Mouse (Mus musculus): ENCODE results near the gene Arl8b. TPM values are rescaled to one million over a fixed set of nuclear protein-coding genes. Genes with fewer than 3 reads are reported as not detected.

The Arl8b gene
- polyA plus RNA-seq, 1 experiment from 2014 or later = 59.5 TPM

- WGBS = 71% methylated on average over 3 of the region's 3 CpGs
- H3K9me3 ChIP-seq (ENCODE audit: control insufficient read depth) = no peaks in the 10 kb centered on the region
- H3K4me3 ChIP-seq (ENCODE audit: low read depth, low read length) = no peak overlapping the region
- no peaks in the 10 kb centered on the region for H3K27me3 ChIP-seq (replicated peaks; ENCODE audit: control insufficient read depth, insufficient read depth, low read length)
- TF ChIP-seq CTCF (IDR thresholded peaks at IDR 0.05; ENCODE audit: low read depth) = no peak
- ATAC-seq = no peak
- no peak overlapping the region for H3K27ac ChIP-seq (ENCODE audit: low read depth, low read length)
- no peaks in the 10 kb centered on the region for H3K4me1 ChIP-seq (replicated peaks; ENCODE audit: control insufficient read depth, insufficient read depth, low read length)
- no peak overlapping the region for H3K4me2 ChIP-seq (replicated peaks; ENCODE audit: low read depth)
- no peak overlapping the region for H3K9ac ChIP-seq (ENCODE audit: low read depth, low read length)
- H3K36me3 ChIP-seq (ENCODE audit: control insufficient read depth, insufficient read depth) = peaks cover 48% of the 10 kb centered on the region
Measured at GRCm38 (mm10) chr6:108844093-108844492, 61.2 kb downstream of the Arl8b start.

GRCm38 (mm10) chr6:108844771-108845170, 61.9 kb downstream of the Arl8b start:
- no peak overlapping the region for H3K9ac ChIP-seq (ENCODE audit: low read depth, low read length)
- no peak overlapping the region for H3K4me3 ChIP-seq (ENCODE audit: low read depth, low read length)
- H3K4me2 ChIP-seq (replicated peaks; ENCODE audit: low read depth) = no peak overlapping the region
- no peaks in the 10 kb centered on the region for H3K4me1 ChIP-seq (replicated peaks; ENCODE audit: control insufficient read depth, insufficient read depth, low read length)
- no peak for ATAC-seq
- no peak overlapping the region for H3K27ac ChIP-seq (ENCODE audit: low read depth, low read length)
- no peaks in the 10 kb centered on the region for H3K27me3 ChIP-seq (replicated peaks; ENCODE audit: control insufficient read depth, insufficient read depth, low read length)
- WGBS = 92% methylated on average over 7 of the region's 7 CpGs
- H3K9me3 ChIP-seq (ENCODE audit: control insufficient read depth) = no peaks in the 10 kb centered on the region
- TF ChIP-seq CTCF (IDR thresholded peaks at IDR 0.05; ENCODE audit: low read depth) = no peak
- peaks cover 50% of the 10 kb centered on the region for H3K36me3 ChIP-seq (ENCODE audit: control insufficient read depth, insufficient read depth)

- WGBS = 87% methylated on average over 8 of the region's 8 CpGs
- no peak overlapping the region for H3K4me3 ChIP-seq (ENCODE audit: low read depth, low read length)
- no peak overlapping the region for H3K9ac ChIP-seq (ENCODE audit: low read depth, low read length)
- no peaks in the 10 kb centered on the region for H3K4me1 ChIP-seq (replicated peaks; ENCODE audit: control insufficient read depth, insufficient read depth, low read length)
- H3K36me3 ChIP-seq (ENCODE audit: control insufficient read depth, insufficient read depth) = peaks cover 72% of the 10 kb centered on the region
- TF ChIP-seq CTCF (IDR thresholded peaks at IDR 0.05; ENCODE audit: low read depth) = no peak
- H3K9me3 ChIP-seq (ENCODE audit: control insufficient read depth) = no peaks in the 10 kb centered on the region
- no peak overlapping the region for H3K4me2 ChIP-seq (replicated peaks; ENCODE audit: low read depth)
- no peaks in the 10 kb centered on the region for H3K27me3 ChIP-seq (replicated peaks; ENCODE audit: control insufficient read depth, insufficient read depth, low read length)
- ATAC-seq = no peak
- H3K27ac ChIP-seq (ENCODE audit: low read depth, low read length) = no peak overlapping the region
Measured at GRCm38 (mm10) chr6:108852088-108852670, 69.3 kb downstream of the Arl8b start.

DNA sequence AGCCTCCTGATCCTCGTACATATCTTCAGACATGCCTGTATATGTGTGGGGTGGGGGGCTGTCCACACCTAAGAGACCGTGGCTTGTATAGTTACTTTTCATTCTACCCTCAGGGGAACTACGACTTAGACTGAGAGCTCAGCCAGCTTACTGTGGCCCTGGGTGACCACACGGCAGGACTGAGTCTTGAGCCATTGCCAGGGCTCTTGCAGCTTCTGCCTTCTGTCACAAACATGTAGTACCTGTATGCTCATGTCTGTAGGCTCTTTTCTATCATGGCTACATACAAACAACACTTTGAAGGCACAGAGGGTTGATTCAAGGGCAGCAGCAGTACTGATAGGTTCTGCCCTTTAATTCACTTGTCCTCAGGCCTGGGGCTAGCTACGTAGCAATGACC, 70.1 kb downstream of the Arl8b start:
- Histone ChIP-seq H3K36me3 (ENCODE audit: control insufficient read depth, insufficient read depth) (peaks cover 65% of the 10 kb centered on the region), H3K4me3 (ENCODE audit: low read depth, low read length) (no peak overlapping the region), H3K27me3 (replicated peaks; ENCODE audit: control insufficient read depth, insufficient read depth, low read length) (no peaks in the 10 kb centered on the region), H3K9ac (ENCODE audit: low read depth, low read length) (no peak overlapping the region), H3K4me1 (replicated peaks; ENCODE audit: control insufficient read depth, insufficient read depth, low read length) (no peaks in the 10 kb centered on the region), H3K9me3 (ENCODE audit: control insufficient read depth) (no peaks in the 10 kb centered on the region), H3K27ac (ENCODE audit: low read depth, low read length) (no peak overlapping the region), H3K4me2 (replicated peaks; ENCODE audit: low read depth) (no peak overlapping the region)
- ATAC-seq = no peak
- no peak for TF ChIP-seq CTCF (IDR thresholded peaks at IDR 0.05; ENCODE audit: low read depth)
- WGBS = 93% methylated on average over 5 of the region's 5 CpGs

- H3K27ac ChIP-seq (ENCODE audit: low read depth, low read length) = no peak overlapping the region
- no peaks in the 10 kb centered on the region for H3K9me3 ChIP-seq (ENCODE audit: control insufficient read depth)
- H3K4me3 ChIP-seq (ENCODE audit: low read depth, low read length) = no peak overlapping the region
- no peaks in the 10 kb centered on the region for H3K4me1 ChIP-seq (replicated peaks; ENCODE audit: control insufficient read depth, insufficient read depth, low read length)
- H3K4me2 ChIP-seq (replicated peaks; ENCODE audit: low read depth) = no peak overlapping the region
- no peak overlapping the region for H3K9ac ChIP-seq (ENCODE audit: low read depth, low read length)
- peaks cover 20% of the 10 kb centered on the region for H3K36me3 ChIP-seq (ENCODE audit: control insufficient read depth, insufficient read depth)
- TF ChIP-seq CTCF (IDR thresholded peaks at IDR 0.05; ENCODE audit: low read depth) = no peak
- no peak for ATAC-seq
- H3K27me3 ChIP-seq (replicated peaks; ENCODE audit: control insufficient read depth, insufficient read depth, low read length) = no peaks in the 10 kb centered on the region
- 93% methylated on average over 9 of the region's 9 CpGs for WGBS
Measured at GRCm38 (mm10) chr6:108858583-108858982, 75.7 kb downstream of the Arl8b start.

GRCm38 (mm10) chr6:108861226-108861625, 78.3 kb downstream of the Arl8b start:
- Histone ChIP-seq H3K36me3 (ENCODE audit: control insufficient read depth, insufficient read depth) (no peaks in the 10 kb centered on the region; the same call in 1 of the 2 replicates), H3K9me3 (ENCODE audit: control insufficient read depth) (no peaks in the 10 kb centered on the region), H3K4me1 (replicated peaks; ENCODE audit: control insufficient read depth, insufficient read depth, low read length) (no peaks in the 10 kb centered on the region), H3K4me3 (ENCODE audit: low read depth, low read length) (no peak overlapping the region), H3K4me2 (replicated peaks; ENCODE audit: low read depth) (no peak overlapping the region), H3K27ac (ENCODE audit: low read depth, low read length) (no peak overlapping the region), H3K27me3 (replicated peaks; ENCODE audit: control insufficient read depth, insufficient read depth, low read length) (no peaks in the 10 kb centered on the region), H3K9ac (ENCODE audit: low read depth, low read length) (no peak overlapping the region)
- no peak for ATAC-seq
- TF ChIP-seq CTCF (IDR thresholded peaks at IDR 0.05; ENCODE audit: low read depth) = no peak
- WGBS = 91% methylated on average over 1 of the region's 1 CpGs

GRCm38 (mm10) chr6:108862548-108862947, 79.6 kb downstream of the Arl8b start:
- H3K9ac ChIP-seq (ENCODE audit: low read depth, low read length) = no peak overlapping the region
- no peak overlapping the region for H3K27ac ChIP-seq (ENCODE audit: low read depth, low read length)
- no peak overlapping the region for H3K4me3 ChIP-seq (ENCODE audit: low read depth, low read length)
- no peak for ATAC-seq
- no peak for TF ChIP-seq CTCF (IDR thresholded peaks at IDR 0.05; ENCODE audit: low read depth)
- 73% methylated on average over 2 of the region's 2 CpGs for WGBS
- no peaks in the 10 kb centered on the region; the same call in 1 of the 2 replicates for H3K36me3 ChIP-seq (ENCODE audit: control insufficient read depth, insufficient read depth)
- no peaks in the 10 kb centered on the region for H3K4me1 ChIP-seq (replicated peaks; ENCODE audit: control insufficient read depth, insufficient read depth, low read length)
- H3K4me2 ChIP-seq (replicated peaks; ENCODE audit: low read depth) = no peak overlapping the region
- H3K9me3 ChIP-seq (ENCODE audit: control insufficient read depth) = no peaks in the 10 kb centered on the region
- H3K27me3 ChIP-seq (replicated peaks; ENCODE audit: control insufficient read depth, insufficient read depth, low read length) = no peaks in the 10 kb centered on the region
